Comparison of ENCODE assay signal across 9 mouse cellular contexts in the genomic region with DNA sequence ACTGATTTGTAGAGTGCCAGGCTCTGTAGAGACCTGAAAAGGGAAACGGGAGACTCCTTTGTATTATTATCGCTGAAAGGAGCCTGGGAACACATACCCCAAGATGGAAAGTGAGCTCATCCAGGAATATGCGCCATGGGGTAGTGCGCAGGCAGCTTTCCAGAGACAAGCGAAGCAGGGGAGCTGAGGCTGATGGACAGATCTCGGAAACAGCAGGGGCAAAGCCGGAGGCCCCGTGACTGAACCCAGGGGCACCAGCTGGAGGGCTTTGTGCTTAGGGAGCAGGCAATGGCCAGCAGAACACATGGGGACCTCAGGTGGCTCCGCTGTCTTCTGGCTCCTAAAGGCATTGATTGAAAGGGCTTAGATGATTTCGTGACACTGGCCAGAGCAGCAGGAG. TPM values are rescaled to one million over a fixed set of nuclear protein-coding genes. Genes with fewer than 3 reads are reported as not detected.
DNase-seq lines count a peak whose midpoint lies in the region; ATAC-seq lines count a peak whose summit lies in the region.
"Had no signal": no experiment of that assay in that cellular context is flagged by ENCODE, and none has a peak within 500 bp of the region (broad histone marks: within the 10 kb centered on the region; RNA-seq: fewer than 3 reads in every experiment).

No protein-coding gene starts in this region.

- peaks cover 28% of the 10 kb centered on the region for H3K4me1 ChIP-seq in forebrain, embryonic 15.5 days
- peaks cover 58% of the 10 kb centered on the region for H3K4me1 ChIP-seq in midbrain, embryonic 10.5 days
- H3K4me1 ChIP-seq: liver, embryonic 12.5 days had no signal

- 0 out of 2 replicates have a peak, but pooled peaks have one; percentile 15 for ATAC-seq in forebrain, embryonic 15.5 days (replicated peaks)
- no peak for ATAC-seq in inflammation-experienced regulatory T-cells, adult 6 months
- ATAC-seq: liver, embryonic 12.5 days; Patski had no signal

- WGBS in forebrain, embryonic 15.5 days, result 3% methylated on average over 10 of the region's 10 CpGs
- WGBS in midbrain, embryonic 10.5 days, result 8% methylated on average over 10 of the region's 10 CpGs

- H3K4me2 ChIP-seq in forebrain, embryonic 15.5 days (replicated peaks), result peak overlapping the region; percentile 30
- H3K4me2 ChIP-seq: liver, embryonic 12.5 days had no signal

- no peaks in the 10 kb centered on the region for H3K36me3 ChIP-seq in forebrain, embryonic 15.5 days
- H3K36me3 ChIP-seq in midbrain, embryonic 10.5 days, result no peaks in the 10 kb centered on the region
- H3K36me3 ChIP-seq: liver, embryonic 12.5 days had no signal

- H3K4me3 ChIP-seq in forebrain, embryonic 15.5 days, result no peak overlapping the region
- H3K4me3 ChIP-seq in midbrain, embryonic 10.5 days, result peak overlapping the region; percentile 17
- H3K4me3 ChIP-seq: liver, embryonic 12.5 days had no signal

- H3K27ac ChIP-seq in forebrain, embryonic 15.5 days (replicated peaks), result peak overlapping the region; percentile 47; the same call in 1 of the 2 replicates
- H3K27ac ChIP-seq in midbrain, embryonic 10.5 days (replicated peaks), result peak overlapping the region; percentile 85
- H3K27ac ChIP-seq: liver, embryonic 12.5 days had no signal

- DNase-seq in brain, adult 2 months (ENCODE audit: low read depth, low spot score), result peak; percentile 92
- peak; percentile 73 to 82 for DNase-seq in cerebellum, adult 18-20 months
- peak; percentile 70 for DNase-seq in midbrain, embryonic 10.5 days (ENCODE audit: low spot score)
- DNase-seq in yolk sac, embryonic 10.5 days (ENCODE audit: low spot score), result no peak
- DNase-seq in spleen, postnatal 10 days (ENCODE audit: low spot score in 2 of 2), result no peak

- no peaks in the 10 kb centered on the region for H3K27me3 ChIP-seq in forebrain, embryonic 15.5 days
- 0 out of 2 replicates have a peak, but pooled peaks cover 6% of the 10 kb centered on the region for H3K27me3 ChIP-seq in midbrain, embryonic 10.5 days (ENCODE audit: low read depth, poor library complexity, severe bottlenecking)
- H3K27me3 ChIP-seq: Patski had no signal

- H3K9me3 ChIP-seq in forebrain, embryonic 15.5 days, result no peaks in the 10 kb centered on the region
- no peaks in the 10 kb centered on the region for H3K9me3 ChIP-seq in midbrain, embryonic 10.5 days (replicated peaks)
- H3K9me3 ChIP-seq: liver, embryonic 12.5 days had no signal

- H3K9ac ChIP-seq in forebrain, embryonic 15.5 days (replicated peaks), result peak overlapping the region; percentile 34
- H3K9ac ChIP-seq: liver, embryonic 12.5 days had no signal

RNA-seq across cellular contexts. Expression of a gene that starts 13.1 kb away (rescaled TPM):
- polyA plus RNA-seq in forebrain, embryonic 15.5 days (2015; fragmentation: Nextera tagmentation; extraction: Ambion mirVana), result 7.9 and 8.4 TPM in 2 replicates
- 9.2 and 11.8 TPM in 2 replicates for polyA plus RNA-seq in midbrain, embryonic 10.5 days (2016; fragmentation: Nextera tagmentation; extraction: Ambion mirVana)
- 1 to 10 TPM; 1.7 to 2.5 (median 1.9) TPM for polyA plus RNA-seq in inflammation-experienced regulatory T-cells, adult 6 months (2017; shearing (Covaris generic))

Comparison
In these comparisons a context has a peak if more than half of its experiments do, and no peak if none do; other contexts are left out.
1. DNase-seq: peak in brain, adult 2 months (single experiment), cerebellum, adult 18-20 months (2 of 2) and midbrain, embryonic 10.5 days (single experiment); none in yolk sac, embryonic 10.5 days (single experiment) and spleen, postnatal 10 days (0 of 2).